Mouse (Mus musculus) gastrocnemius, postnatal 36 days (tissue): Measurements from ENCODE around the gene AU015836. TPM values are rescaled to one million over a fixed set of nuclear protein-coding genes. Genes with fewer than 3 reads are reported as not detected.
"Not testable (repeated sequence)": the region's sequence is repeated elsewhere in the genome, so short reads cannot be mapped to it uniquely, and the experiment has no call there.

Source experiments
- DNase-seq, 2 experiments: peaks; one replicate each; pipeline ENCODE4 v3.0.0; 2022
- intact Hi-C: fragments of 180-260 bp; cut with DNase I; formaldehyde crosslinking; loops from one replicate; pipeline ENCODE4 v1.15.1; 2025
- long read RNA-seq, 2 experiments: library from polyadenylated mRNA; stranded (forward); transcript quantifications; one replicate each; pipeline ENCODE4 v2.0.0; 2021
- total RNA-seq, 2 experiments: library from RNA; stranded (reverse); gene quantifications; 2 replicates each; pipeline ENCODE4 v1.2.3; 2021

The AU015836 gene
- not detected for total RNA-seq
- long read RNA-seq, experiment 1: 0 reads
- long read RNA-seq, experiment 2: 0 reads

DNA sequence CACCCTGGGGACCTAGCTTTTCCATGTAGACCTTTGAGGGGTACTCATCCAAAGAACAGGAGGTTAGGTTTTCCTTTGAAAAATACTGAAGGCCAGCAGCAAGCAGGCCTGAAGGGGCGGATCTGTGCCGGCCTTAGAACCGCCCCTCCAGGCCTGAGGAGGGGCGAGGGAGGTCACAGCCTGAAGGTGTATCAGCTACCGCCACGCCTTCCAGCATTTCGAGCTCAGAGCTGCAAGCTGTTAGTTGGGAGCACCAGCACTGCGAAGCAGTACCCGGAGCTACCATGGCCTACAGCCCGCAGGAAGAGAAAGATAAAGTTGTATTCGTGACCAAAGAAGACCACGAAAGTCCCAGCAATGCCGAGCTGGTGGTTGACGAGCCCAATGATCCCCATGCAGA, at the start of gene AU015836:
Gene AU015836 (plus strand): TSS at position 216 of the 400 bp plus-strand sequence.
- intact Hi-C loops: no loop called here

DNA sequence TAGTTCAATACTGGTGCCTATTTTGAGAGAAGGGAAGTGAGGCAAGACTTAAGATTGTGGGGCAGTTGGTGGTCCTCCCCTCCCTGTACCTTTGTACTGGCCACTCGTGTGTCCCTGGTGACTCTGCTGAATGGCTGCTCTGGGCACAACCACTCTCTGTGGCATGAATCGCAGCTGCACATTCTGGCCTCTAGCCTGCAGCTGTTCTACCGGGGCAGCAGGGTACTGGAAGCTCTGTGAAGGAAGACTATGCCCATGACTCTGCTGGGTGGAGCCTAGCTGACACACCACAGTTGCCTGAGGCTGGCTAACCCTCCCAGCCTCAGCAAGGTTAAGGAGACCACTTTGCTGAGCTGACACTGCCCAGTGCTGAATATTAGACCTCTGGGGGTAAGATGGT, 49.4 kb upstream of the AU015836 start:
- DNase-seq: no peak
- intact Hi-C loops: no loop called here

More for the DNA sequence above, at the start of gene AU015836:
- no peak for DNase-seq

DNA sequence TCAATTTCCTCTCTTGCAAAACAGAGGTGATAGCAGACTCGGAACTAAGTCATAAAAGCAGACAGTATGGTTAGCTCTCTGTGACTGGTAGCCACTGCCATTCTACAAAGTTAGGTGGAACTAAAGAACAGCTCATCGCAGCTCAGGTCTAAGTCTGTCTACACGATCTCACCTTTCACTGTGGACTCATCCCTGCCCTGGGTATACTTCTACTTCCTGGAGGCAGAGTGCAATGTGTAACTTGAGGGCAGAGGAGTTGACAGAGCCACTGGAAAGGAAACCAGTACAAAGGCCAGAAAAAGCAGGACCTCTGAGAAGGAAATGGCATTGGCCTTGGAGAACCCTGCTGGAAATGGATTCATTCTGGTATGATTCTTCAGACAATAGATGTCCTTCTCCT, 40.1 kb upstream of the AU015836 start:
- intact Hi-C loops: no loop called here
- no peak for DNase-seq

DNA sequence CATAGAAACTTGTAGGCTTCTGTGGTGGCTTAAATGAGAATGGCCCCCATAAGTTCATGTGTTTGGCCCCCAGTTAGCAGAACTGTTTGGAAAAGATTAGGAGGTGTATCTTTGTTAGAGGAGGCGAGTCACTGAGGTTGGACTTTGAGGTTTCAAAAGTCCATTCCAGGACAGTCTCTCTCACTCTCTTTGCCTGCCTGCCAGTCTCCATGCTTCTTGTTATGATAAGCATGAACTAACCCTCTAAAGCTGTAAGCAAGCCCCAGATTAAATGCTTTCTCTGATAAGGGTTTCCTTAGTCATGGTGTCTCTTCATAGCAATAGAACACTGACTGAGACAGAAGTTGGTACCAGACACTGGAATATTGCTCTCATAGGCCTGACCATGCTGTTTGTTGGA, 39.7 kb upstream of the AU015836 start:
- intact Hi-C loops: no loop called here
- no peak for DNase-seq

DNA sequence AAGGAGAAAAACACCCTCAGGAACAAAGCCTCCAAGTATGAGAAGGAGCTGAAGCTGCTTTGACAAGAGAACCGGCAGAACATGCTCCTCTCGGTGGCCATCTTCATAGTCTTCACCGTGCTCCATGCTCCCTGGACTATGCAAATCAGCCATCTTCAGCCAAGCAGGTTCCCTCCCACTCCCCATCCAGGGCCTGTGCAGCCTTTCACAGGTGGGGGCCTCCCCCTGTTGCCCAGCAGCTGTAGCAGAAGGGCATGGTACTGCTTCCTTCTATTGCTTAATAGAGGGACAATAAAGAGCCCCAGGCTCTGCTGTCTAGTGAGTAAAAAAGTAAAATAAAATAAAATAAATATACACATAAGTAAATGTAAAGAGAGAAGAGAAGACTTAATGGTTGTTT, 36.8 kb upstream of the AU015836 start:
- DNase-seq: no peak
- intact Hi-C loops: no loop called here

DNA sequence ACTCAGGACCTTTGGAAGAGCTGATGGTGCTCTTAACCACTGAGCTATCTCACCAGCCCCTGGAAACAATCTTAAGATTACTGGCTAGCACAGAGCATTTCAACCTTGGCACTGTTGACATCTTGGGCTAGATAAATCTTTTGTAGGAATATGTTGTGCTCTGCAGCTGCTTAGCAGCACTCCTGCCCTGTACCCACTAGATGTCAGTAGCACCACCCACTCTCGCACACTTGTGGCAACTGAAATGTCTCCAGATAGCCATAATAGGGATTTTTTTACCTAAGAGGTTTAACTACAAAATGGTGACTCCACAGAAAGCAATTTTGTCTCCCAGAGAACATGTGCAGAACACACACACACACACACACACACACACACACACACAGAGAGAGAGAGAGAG, 11.7 kb upstream of the AU015836 start:
- intact Hi-C loops: loop anchor here (5.0 kb wide), 1 partner anchor 76 kb away; no protein-coding TSS in a partner anchor
- DNase-seq: no peak

DNA sequence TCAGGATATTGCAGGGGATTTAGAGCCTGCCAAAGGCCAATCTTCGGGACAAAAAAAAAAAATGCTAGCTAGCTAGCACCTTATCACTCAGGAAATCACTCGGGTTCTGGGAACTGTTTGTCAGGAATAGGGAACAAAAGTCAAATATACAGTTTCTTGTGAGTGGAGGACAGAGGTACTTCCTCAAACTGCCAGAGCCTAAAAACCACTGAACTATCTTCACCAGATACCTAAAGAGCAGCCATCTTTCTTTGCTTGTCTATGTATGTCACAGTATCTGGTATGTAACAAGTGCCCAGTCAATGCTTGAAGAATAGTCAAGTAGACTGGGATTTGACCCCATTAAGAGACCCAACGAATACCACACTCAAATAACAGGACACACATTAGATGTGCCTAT, 10.0 kb upstream of the AU015836 start:
- no peak for DNase-seq
- intact Hi-C loops: loop anchor here (5.0 kb wide), 1 partner anchor 74 kb away; no protein-coding TSS in a partner anchor

DNA sequence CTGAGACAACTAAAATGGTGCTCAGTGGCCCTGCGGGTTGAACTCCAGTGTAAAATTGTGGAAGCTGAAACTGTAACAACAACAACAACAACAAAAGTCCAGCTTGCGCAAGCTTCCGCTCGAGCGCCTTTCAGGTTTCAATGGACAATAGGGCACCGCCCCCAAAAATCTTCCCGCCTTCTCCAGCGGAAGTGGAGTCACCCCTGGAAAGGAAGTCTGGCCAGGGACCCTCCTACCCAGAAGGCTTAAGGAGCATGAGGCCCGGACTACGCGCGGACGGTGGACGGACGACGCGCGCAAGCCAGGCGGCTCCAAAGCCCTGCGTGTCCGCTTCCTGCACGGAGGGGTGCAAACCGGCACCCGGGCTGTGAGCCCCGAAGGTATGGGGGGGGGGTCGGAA, 11.9 kb downstream of the AU015836 start:
- no peak for DNase-seq
- intact Hi-C loops: no loop called here

DNA sequence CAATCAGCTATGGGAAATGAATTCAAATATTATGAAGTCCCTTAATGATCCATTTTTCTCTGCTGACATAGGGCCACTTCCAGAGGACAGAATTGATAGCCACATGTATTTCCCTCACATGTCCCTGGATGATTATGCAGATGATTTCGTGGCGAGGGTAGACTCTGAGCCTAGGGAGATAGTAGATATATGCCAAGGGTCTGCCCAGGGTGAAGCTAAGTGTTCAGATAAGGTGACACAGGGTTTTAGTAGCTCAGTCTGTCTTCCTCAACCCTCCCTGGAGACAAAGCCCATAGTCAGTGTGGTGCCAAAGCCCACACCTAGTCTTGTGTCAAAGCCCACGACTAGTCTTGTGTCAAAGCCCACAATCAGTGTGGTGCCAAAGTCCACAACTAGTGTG, 13.7 kb downstream of the AU015836 start:
- no peak for DNase-seq
- intact Hi-C loops: no loop called here

DNA sequence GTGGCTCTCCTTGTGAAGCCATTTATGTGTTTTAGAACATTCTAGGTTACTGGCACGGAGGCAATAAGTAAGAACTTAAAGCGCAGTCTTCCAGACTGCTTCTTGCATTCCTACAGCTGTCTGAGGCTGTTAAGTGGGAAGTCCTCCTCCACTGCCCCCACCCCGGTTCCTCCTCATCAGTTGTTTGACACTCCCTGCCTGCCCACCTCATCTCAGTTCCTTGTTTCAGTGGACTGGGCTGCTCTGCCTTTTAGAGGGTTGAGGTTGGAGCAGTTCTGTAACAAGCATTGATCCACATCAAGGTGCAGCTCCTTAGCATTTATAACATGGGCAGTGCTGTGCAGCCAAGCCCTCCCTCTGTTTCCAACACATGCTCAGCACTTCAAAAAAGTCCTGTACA, 16.6 kb downstream of the AU015836 start:
- intact Hi-C loops, DNase-seq: not testable (repeated sequence)

DNA sequence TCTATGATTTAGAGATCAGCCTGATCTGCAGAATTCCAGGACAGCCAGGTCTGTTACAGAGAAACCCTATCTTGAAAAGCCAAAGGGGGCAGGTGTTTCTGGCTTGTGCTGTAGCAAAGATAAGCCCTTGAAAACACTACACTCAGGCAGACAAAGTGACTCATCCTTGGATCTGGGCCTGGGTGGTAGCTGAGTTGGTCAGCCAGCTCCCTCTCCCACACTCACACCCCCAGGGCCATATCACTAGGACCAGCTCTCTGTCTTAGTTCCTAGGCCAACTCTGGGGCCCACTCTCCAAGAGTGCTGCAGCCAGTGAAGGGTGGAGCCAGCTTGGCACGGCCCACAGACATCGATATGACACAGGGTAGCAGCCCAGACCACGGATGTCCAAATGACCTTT, 38.5 kb downstream of the AU015836 start:
- no peak for DNase-seq
- intact Hi-C loops: no loop called here

DNA sequence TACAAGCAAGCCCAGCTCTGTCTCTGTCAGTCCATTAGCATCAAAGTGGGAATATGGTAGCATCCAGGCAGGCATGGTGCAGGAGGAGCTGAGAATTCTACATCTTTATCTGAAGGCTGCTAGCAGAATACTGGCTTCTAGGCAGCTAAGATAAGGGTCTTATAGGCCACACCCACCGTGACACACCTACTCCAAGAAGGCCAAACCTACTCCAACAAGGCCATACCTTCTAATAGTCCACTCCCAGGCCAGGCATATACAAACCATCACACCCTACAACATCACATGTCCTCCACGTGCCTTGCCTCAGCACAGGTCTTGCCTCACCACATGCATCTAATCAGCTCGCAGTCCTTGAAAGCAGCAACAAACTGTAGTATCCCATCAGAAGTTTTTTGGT, 41.0 kb downstream of the AU015836 start:
- intact Hi-C loops: no loop called here
- no peak for DNase-seq

DNA sequence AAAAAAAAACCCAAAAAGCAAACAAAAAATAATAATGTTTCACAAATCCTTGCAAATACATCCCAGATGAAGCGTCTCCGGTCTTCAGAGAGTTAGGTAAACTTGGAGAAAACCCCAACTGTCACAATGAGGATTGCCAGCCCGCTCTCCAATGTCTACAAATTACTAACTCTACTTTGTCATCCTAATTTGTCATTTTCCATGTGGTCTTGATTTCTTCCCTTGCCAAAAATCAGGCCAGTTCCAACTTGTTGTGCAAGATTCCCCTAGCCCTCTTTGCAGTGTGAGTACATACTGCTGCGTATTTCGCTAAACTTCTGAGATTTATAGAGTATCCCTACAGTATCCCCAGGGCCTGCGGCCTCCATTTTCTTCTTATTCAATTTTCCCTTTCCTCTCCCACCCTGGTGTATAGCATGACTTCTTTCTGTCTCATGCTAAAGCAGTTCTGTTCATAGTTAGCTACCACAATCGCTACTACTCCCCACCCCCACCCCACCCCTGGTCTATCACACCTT, 43.3 kb downstream of the AU015836 start:
- DNase-seq: no peak
- intact Hi-C loops: no loop called here

DNA sequence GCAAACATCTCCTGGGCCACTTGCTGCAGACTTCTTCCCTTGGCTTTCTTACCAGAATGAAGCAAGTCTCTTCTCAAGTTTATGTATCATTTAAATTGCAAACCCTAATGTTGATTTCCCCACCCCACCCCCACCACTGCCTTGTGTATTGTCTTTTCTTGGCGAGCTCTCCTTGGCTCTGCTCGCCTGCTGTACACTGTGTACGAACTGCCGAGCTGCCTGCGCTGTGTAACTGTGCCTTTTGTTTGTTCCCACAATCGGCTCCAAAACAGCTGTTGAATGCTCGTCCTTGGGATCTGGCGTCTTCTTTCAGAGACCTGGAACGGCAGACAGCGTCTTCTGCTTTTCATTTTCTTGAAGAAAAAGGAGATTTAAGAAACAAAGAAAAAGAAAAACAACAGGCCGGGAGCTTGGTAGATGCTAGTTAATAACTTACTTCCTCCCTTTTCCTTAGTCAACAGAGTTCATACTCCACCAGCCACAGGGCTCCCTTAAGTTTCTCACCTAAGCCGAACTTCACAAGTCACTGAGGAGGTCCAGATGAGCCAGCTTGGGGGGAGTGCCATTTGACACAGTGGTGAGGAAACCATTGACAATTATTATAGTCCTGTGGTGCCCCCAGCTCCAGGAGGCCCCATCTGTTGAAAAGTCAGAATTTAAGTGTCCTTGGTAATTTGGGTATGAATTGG, 44.2 kb downstream of the AU015836 start:
- DNase-seq: peak in 1 of 2 experiments; percentile 21
- intact Hi-C loops: no loop called here

DNA sequence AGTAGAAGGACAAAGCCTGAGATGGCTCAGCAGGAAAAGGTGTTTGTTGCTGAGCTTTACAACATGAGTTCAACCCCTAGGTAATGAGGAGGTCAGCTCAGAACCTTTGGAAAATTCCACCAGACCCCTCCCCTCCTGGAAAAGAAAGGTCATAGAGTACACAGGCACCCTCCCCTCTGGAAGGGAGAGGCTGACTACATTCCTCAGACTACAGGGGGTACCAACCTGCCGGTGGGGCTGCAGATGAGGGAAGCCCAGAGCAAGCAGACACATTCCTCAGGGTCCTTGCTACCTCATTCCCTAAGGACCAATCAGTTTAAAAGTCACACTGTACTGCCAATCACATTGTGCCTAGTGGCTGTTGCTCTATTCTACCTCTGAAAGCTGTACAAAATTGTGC, 48.4 kb downstream of the AU015836 start:
- no peak for DNase-seq
- intact Hi-C loops: no loop called here

DNA sequence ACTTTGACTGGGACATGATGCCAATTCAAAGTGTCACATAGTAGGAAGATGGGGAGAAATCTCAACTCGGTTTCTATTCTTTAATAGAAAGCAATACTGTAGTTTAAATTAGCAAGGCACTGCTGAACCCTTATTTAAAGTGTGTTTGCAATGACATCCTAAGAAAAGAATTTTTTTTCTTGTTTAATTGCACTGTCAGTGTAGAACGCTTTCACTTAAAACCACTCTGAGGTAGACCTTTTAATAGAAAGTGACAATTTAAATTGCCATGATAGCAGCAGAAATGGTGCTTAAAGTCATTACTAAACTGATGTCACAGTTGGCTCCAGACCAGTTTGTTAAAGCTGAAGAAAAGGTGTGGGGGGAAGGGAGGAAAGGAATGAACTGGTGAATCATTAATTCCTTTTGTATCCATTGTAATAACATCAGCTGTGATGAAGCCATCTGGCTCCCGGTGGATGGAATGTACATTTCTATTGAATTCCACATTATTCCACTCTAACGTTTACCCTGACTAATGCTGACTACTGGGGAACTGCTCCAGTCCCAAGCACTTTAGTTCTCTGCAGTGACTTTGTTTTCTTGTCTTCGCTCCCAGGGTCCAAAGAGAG, 53.9 kb downstream of the AU015836 start:
- intact Hi-C loops: no loop called here
- no peak for DNase-seq

Other genes with a start within 250 kb of the AU015836 start
- gene Pdk3, start 136.5 kb upstream of the AU015836 start, total RNA-seq: 1 to 10 TPM; 1.6 TPM
- 10 to 100 TPM; 14.5 to 21.3 TPM for gene Zfx, start 155.0 kb downstream of the AU015836 start, total RNA-seq
- 100 to 1,000 TPM in 1 of 2 experiments, 10 to 100 TPM in 1; 78.3 to 120 TPM for gene Eif2s3x, start 244.2 kb downstream of the AU015836 start, total RNA-seq